Mouse (Mus musculus) heart, embryonic 14.5 days (tissue): ENCODE data around the gene Barx2. TPM values are rescaled to one million over a fixed set of nuclear protein-coding genes. Genes with fewer than 3 reads are reported as not detected.

ENCODE experiments used
- ATAC-seq: fragments of 200-750 bp; cut with Nextera tagmentation; 2 replicates; pipeline ENCODE4 v1.8.0; 2017; ENCODE audit warnings: low read depth, moderate TSS enrichment; ENCODE audit not compliant: insufficient number of reproducible peaks, insufficient read depth, low FRiP score
- H3K27ac ChIP-seq, 2 experiments: fragments of 200-500 bp in 1 of 2; fragments of 300-500 bp in 1 of 2; sonication (generic) in 1 of 2; replicated peaks in 1 of 2; 2 replicates each; pipeline ENCODE4 v1.5.1; 2012 to 2014; ENCODE audit warnings: low read depth in 2 of 2, low read length in 2 of 2, control low read depth in 1 of 2, mild to moderate bottlenecking in 1 of 2, mixed read lengths in 1 of 2; ENCODE audit not compliant: control insufficient read depth in 1 of 2, insufficient read depth in 1 of 2
- H3K27me3 ChIP-seq: fragments of 300-500 bp; sonication (generic); 2 replicates; pipeline ENCODE4 v1.6.1; 2014; ENCODE audit warnings: mild to moderate bottlenecking, low read length, control low read depth; ENCODE audit not compliant: control insufficient read depth, insufficient read depth
- H3K36me3 ChIP-seq: fragments of 300-500 bp; sonication (generic); 2 replicates; pipeline ENCODE4 v1.6.1; 2014; ENCODE audit warnings: mild to moderate bottlenecking, control low read depth, low read length, mixed read lengths; ENCODE audit not compliant: control insufficient read depth, insufficient read depth
- H3K4me1 ChIP-seq, 2 experiments: fragments of 200-500 bp in 1 of 2; fragments of 300-500 bp in 1 of 2; sonication (generic) in 1 of 2; 2 replicates each; pipeline ENCODE4 v1.6.1; 2012 to 2014; ENCODE audit warnings: low read length in 2 of 2, control low read depth in 1 of 2, mixed read lengths in 1 of 2; ENCODE audit not compliant: control insufficient read depth in 2 of 2, insufficient read depth in 2 of 2
- H3K4me2 ChIP-seq: fragments of 300-500 bp; sonication (generic); 2 replicates; pipeline ENCODE4 v1.6.1; 2014; ENCODE audit warnings: mild to moderate bottlenecking, low read length
- H3K4me3 ChIP-seq, 2 experiments: fragments of 200-500 bp in 1 of 2; fragments of 300-500 bp in 1 of 2; sonication (generic) in 1 of 2; 2 replicates each; pipeline ENCODE4 v1.5.1; 2012 to 2014; ENCODE audit warnings: low read length in 2 of 2, mild to moderate bottlenecking in 2 of 2, control low read depth in 1 of 2, low read depth in 1 of 2, moderate library complexity in 1 of 2; ENCODE audit not compliant: control insufficient read depth in 1 of 2, insufficient read depth in 1 of 2
- H3K9ac ChIP-seq: fragments of 300-500 bp; sonication (generic); 2 replicates; pipeline ENCODE4 v1.6.1; 2014; ENCODE audit warnings: mild to moderate bottlenecking, low read length
- H3K9me3 ChIP-seq: fragments of 300-500 bp; sonication (generic); 2 replicates; pipeline ENCODE4 v1.6.1; 2016; ENCODE audit warnings: low read length, control low read depth; ENCODE audit not compliant: control insufficient read depth
- WGBS: fragments of 180-500 bp; shearing (Covaris S2); extraction: QIAGEN DNeasy Blood & Tissue Kit; methylation state at CpG from one replicate; pipeline ENCODE4 v1.1.7; 2014; 5-methylcytosine and 5-hydroxymethylcytosine counted together
- polyA plus RNA-seq: library from polyadenylated mRNA; unstranded; fragments of >200 nt; fragmentation: Nextera tagmentation; extraction: Ambion mirVana; gene quantifications from 2 replicates; pipeline ENCODE4 v1.2.1, GENCODE M21; 2014

Gene Barx2
- polyA plus RNA-seq, 1 experiment from 2014 or later: not detected

DNA sequence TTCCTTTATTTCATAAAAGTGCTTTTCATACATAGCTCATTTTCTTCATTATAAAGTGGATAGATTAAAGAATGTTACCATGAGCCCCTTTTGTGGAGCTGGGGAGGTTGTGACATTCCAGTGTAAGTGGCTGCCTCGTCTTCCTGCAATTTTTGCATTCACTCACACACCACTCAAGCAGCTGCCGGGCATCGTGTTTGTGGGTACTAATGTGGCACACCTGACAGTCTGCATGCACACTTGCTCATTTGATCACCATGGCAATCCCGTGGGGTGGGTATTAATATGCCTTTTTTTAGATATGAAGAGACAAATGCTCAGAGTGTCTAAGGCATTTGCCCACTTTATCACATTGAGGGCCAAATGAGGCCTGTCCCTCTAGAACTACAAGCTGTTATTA, 24.9 kb downstream of the Barx2 start:
- no peak overlapping the region for H3K9ac ChIP-seq
- no peak overlapping the region for H3K4me2 ChIP-seq
- WGBS: 51% methylated on average over 4 of the region's 4 CpGs
- no peaks in the 10 kb centered on the region for H3K27me3 ChIP-seq
- H3K36me3 ChIP-seq: no peaks in the 10 kb centered on the region
- no peak overlapping the region for H3K4me3 ChIP-seq
- no peaks in the 10 kb centered on the region; a peak in 1 of 4 replicates for H3K4me1 ChIP-seq
- H3K27ac ChIP-seq: no peak overlapping the region
- no peak for ATAC-seq
- H3K9me3 ChIP-seq: no peaks in the 10 kb centered on the region

DNA sequence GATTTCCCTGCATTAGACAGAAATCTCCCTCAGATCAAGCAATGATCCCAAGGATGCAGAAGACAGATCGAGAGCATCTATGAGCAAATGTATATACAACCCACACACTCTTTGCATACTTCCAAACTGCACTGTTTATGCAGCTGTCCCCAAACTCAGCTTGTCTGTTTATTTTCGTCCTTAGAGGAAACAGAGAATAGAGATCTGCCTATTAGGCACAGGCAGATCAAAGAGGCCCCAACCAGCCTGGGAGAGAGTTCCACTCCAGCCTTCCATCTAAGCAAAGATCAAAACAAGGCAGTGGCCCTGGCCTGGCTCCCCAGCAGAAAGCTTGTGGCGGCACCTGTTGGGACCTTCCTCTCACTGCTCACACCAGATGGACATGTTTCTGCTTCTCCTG, 27.0 kb downstream of the Barx2 start:
- Histone ChIP-seq H3K4me3 (no peak overlapping the region), H3K9me3 (no peaks in the 10 kb centered on the region), H3K4me2 (no peak overlapping the region), H3K4me1 (no peaks in the 10 kb centered on the region; a peak in 1 of 4 replicates), H3K27ac (no peak overlapping the region), H3K36me3 (no peaks in the 10 kb centered on the region), H3K27me3 (no peaks in the 10 kb centered on the region), H3K9ac (no peak overlapping the region)
- ATAC-seq: no peak
- WGBS: 47% methylated on average over 3 of the region's 3 CpGs

DNA sequence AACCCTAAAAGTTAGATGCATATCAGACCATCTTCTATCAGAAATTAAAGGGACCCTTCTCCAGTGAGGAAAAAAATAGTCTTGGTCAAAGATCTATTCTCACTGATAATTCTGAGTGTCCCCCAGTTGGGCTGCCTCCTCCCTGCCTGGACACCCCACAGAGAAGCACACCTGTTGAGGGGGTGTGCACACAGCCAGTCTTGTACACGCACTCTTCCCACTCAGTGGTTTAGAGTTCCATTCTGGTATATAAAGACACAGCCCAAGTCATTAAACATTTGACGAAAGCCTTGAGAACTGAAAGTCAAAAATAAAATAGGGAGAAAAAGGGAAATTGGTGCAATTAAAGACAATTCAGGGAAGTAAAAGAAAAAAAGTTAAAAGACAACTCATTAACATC, 30.9 kb downstream of the Barx2 start:
- 87% methylated on average over 2 of the region's 2 CpGs for WGBS
- ATAC-seq: no peak

DNA sequence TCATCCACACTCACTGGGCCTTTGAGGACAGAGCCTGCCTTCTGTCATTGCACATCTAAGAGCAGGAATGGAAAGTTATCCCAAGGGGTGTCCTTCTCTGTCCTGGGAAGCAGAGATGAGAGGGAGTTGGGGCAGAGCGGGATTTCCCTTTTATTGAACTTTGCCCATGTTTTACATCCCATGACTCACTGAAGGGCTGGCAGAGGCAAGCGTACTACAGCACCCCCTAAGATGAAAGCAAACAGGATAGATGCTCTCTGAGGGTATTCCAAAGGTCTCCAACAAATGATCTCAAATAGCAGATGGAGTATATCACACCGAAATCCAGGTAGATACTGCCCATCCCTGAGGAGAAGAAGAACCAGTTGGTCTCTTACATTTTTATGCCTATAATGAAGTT, 37.7 kb downstream of the Barx2 start:
- H3K9ac ChIP-seq: no peak overlapping the region

More for the DNA sequence above, 30.9 kb downstream of the Barx2 start:
- Histone ChIP-seq H3K27me3 (no peaks in the 10 kb centered on the region), H3K9ac (no peak overlapping the region), H3K36me3 (no peaks in the 10 kb centered on the region), H3K4me1 (no peaks in the 10 kb centered on the region; a peak in 1 of 4 replicates), H3K4me2 (no peak overlapping the region), H3K27ac (no peak overlapping the region), H3K9me3 (no peaks in the 10 kb centered on the region), H3K4me3 (no peak overlapping the region)

DNA sequence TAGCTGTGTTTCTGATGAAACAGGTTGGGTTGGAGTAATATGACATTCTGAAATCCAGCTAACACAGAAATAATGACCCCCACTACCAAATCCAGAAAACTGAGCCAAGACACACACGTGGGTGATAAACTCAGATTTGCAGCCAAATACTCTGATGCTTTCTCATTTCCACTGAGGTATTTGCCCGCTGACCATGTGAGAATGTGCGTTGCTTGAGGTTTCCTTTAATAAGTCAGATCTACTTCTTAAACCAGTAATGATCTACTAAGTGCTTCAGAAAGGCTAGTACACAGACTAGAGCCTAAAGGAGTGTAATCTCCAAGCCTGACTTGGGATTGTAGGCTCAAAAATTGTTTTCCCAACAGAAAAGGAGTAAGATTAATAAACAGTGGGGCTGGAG, 39.0 kb downstream of the Barx2 start:
- no peak overlapping the region for H3K9ac ChIP-seq
- no peaks in the 10 kb centered on the region for H3K9me3 ChIP-seq
- no peaks in the 10 kb centered on the region for H3K27me3 ChIP-seq
- WGBS: 75% methylated on average over 3 of the region's 3 CpGs
- H3K4me1 ChIP-seq: no peaks in the 10 kb centered on the region
- no peak for ATAC-seq
- no peak overlapping the region for H3K4me2 ChIP-seq
- H3K4me3 ChIP-seq: no peak overlapping the region
- no peak overlapping the region for H3K27ac ChIP-seq
- H3K36me3 ChIP-seq: no peaks in the 10 kb centered on the region

More for the DNA sequence above, 37.7 kb downstream of the Barx2 start:
- no peaks in the 10 kb centered on the region for H3K9me3 ChIP-seq
- WGBS: 86% methylated on average over 3 of the region's 3 CpGs
- no peaks in the 10 kb centered on the region for H3K36me3 ChIP-seq
- H3K27ac ChIP-seq: no peak overlapping the region
- no peak for ATAC-seq
- no peak overlapping the region for H3K4me2 ChIP-seq
- no peaks in the 10 kb centered on the region for H3K4me1 ChIP-seq
- H3K4me3 ChIP-seq: no peak overlapping the region
- no peaks in the 10 kb centered on the region for H3K27me3 ChIP-seq

DNA sequence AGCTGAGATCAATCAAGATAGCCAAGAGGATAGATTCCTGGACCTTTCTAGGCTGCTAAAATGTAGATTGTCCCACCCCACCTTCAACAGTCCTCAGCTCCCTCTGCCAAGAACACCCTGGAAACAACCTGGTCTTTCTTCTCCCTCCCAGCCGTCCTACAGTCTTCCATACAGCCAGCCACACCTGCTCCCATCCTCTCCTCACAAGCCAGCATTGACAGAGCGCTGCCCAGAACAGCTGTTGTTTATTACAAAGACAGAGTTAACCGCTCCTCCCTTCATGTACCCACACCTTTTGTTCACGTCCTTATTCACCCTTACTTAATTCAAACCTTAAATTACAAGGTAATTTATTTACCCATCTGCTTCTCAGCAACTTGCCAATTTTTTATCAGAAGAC, 41.9 kb downstream of the Barx2 start:
- no peak overlapping the region for H3K9ac ChIP-seq
- no peaks in the 10 kb centered on the region for H3K36me3 ChIP-seq
- H3K9me3 ChIP-seq: no peaks in the 10 kb centered on the region
- no peak overlapping the region for H3K27ac ChIP-seq
- H3K27me3 ChIP-seq: no peaks in the 10 kb centered on the region
- no peak for ATAC-seq
- H3K4me1 ChIP-seq: no peaks in the 10 kb centered on the region
- H3K4me3 ChIP-seq: no peak overlapping the region
- 60% methylated on average over 4 of the region's 4 CpGs for WGBS
- no peak overlapping the region for H3K4me2 ChIP-seq

DNA sequence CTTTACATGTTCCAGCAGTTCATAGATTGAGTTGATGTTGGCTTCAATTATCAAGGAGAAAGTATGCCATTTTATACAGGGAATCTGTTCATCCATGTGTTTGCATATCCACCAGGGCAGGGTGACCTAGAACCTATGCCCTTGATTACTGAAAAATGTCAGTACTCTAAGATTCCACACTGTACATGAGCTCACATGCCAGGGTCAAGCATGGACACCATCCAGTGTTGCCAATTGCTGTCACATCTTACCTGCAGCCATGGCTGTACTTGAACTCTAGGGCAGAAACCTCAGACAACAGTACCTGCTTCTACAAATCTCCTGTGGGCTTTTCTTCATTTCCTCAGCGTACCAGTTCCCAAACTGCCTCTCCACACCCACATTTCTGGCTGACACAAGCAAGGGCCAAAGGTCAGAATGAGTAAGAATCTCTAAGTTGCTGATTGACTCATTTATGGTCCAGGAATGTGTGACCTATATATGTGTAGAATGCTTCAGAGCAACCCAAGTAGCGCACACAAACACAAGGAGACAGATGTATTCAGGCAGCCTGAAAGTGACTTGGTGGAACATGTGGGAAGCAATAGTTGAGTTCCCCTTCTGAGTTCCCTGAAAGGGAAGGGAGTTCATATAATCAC, 44.3 kb downstream of the Barx2 start:
- H3K27me3 ChIP-seq: no peaks in the 10 kb centered on the region
- no peak overlapping the region for H3K9ac ChIP-seq
- H3K36me3 ChIP-seq: no peaks in the 10 kb centered on the region
- no peak for ATAC-seq
- no peak overlapping the region for H3K27ac ChIP-seq
- H3K9me3 ChIP-seq: no peaks in the 10 kb centered on the region
- H3K4me2 ChIP-seq: no peak overlapping the region
- no peak overlapping the region for H3K4me3 ChIP-seq
- 80% methylated on average over 2 of the region's 2 CpGs for WGBS
- no peaks in the 10 kb centered on the region for H3K4me1 ChIP-seq

DNA sequence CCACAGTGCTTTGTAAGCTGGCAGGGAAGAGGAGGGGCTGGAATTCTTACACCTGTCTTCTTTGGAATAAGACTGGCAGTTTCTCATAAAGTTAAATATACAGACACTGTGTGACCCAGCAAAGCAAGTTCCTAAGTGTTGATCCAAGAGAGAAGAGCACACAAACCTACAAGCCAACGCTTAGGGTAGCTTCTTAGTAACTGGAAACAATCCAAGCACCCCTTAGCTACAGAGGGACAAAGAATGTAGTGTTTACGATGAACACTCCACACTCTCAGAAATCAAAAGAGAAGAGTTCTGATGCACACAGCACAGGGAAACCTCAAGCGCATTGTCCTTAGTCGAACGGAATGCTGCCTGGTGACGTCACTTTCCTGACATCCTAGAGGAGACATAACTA, 49.4 kb downstream of the Barx2 start:
- ATAC-seq: no peak

More for the DNA sequence above, 49.4 kb downstream of the Barx2 start:
- no peak overlapping the region for H3K4me2 ChIP-seq
- H3K27me3 ChIP-seq: peaks cover 9% of the 10 kb centered on the region
- no peak overlapping the region for H3K4me3 ChIP-seq
- 63% methylated on average over 6 of the region's 6 CpGs for WGBS
- no peak overlapping the region for H3K9ac ChIP-seq
- no peaks in the 10 kb centered on the region for H3K9me3 ChIP-seq
- H3K36me3 ChIP-seq: no peaks in the 10 kb centered on the region
- no peak overlapping the region for H3K27ac ChIP-seq
- no peaks in the 10 kb centered on the region; a peak in 1 of 4 replicates for H3K4me1 ChIP-seq
